Mouse (Mus musculus) ovary, adult 10 weeks (tissue): Measurements from ENCODE around the gene Gpatch2l. TPM values are rescaled to one million over a fixed set of nuclear protein-coding genes. Genes with fewer than 3 reads are reported as not detected.

Experiments used
- polyA plus RNA-seq: library from polyadenylated mRNA; stranded (reverse); fragments of 350-450 nt; fragmentation: Illumina TruSeq; extraction: RNeasy Lipid Tissue Mini Kit (QIAGEN cat#74804); gene quantifications from one replicate; pipeline ENCODE4 v1.2.3, GENCODE M21; 2014

Gpatch2l gene
- 19.8 TPM for polyA plus RNA-seq

DNA sequence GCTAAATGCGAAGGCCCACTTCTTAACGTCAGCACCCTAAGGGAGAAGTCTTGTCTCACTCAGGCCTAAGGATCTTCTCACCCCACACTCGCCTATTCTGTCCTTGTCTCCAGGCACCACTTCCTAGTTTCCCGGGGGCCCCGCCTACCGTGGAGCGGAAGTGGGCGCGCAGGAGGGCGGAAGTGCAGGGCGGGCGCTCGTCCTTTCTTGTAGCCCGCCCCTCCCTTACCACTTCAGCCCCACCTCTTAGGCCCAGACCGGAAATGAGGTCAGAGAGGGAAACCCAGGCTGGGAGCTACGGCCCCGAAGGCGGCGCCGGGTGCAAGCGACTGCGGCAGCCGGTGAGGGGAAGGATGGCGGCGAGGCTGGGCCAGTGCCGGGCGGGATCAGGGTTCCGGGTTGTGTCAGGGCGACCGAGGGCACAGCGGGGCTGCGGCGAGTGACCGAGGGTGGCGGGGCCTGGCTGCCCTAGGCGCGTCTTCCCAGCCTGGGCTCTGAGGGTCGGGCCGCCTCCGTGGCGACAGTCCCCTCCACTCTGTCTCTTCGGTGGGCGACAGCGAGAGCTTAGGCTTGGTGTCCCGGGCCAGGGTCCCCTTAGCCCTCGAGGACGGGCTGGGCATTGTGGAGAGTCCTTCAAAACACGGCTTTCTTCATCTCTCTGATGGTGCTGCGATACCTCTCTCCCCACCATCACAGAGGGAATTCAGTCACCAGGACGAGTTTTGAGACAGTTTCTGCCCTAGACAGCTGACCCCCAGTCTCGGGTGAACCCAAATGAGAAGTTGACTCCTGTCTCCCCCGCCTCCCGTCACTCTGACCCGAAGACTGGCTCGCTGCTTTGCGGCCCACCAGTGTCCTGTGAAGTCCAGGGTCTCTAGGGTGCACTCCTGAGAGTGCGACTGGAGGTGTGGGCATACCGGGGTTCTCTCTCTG, at the start of gene Gpatch2l:
Gene Gpatch2l (plus strand): TSS at position 255 of the 933 bp plus-strand sequence.

Other genes starting within 250 kb of the Gpatch2l start
- gene Tgfb3, start 162.8 kb upstream of the Gpatch2l start, polyA plus RNA-seq = 14.8 TPM
- gene Ift43, start 159.3 kb upstream of the Gpatch2l start, polyA plus RNA-seq = 19.3 TPM
- gene Esrrb, start 119.3 kb downstream of the Gpatch2l start, polyA plus RNA-seq = 0.20 TPM